Mouse (Mus musculus) stomach, postnatal 0 days (tissue): Measurements from ENCODE around the gene 4931406P16Rik.

ENCODE experiments used
- CTCF ChIP-seq: IDR thresholded peaks from 2 replicates; pipeline ENCODE4 v1.5.1; 2016; ENCODE audit warnings: antibody characterized with exemption, low read depth, mild to moderate bottlenecking, moderate library complexity
- EP300 ChIP-seq: optimal IDR thresholded peaks from 2 replicates; pipeline ENCODE3; 2016; ENCODE audit warnings: antibody characterized with exemption

GRCm38 (mm10) chr7:34229691-34230111 is 83.7 kb downstream of the 4931406P16Rik start:
- TF ChIP-seq CTCF (no peak), EP300 (no peak)
